Mouse (Mus musculus) T-helper 17 cell (primary cell): ENCODE measurements around the gene Sesn3.
"Not testable (repeated sequence)": the region's sequence is repeated elsewhere in the genome, so short reads cannot be mapped to it uniquely, and the experiment has no call there.

ENCODE experiments used
- in situ Hi-C, 2 experiments: fragments of 300-600 bp; cut with MboI, MseI; formaldehyde crosslinking; loops; 1 replicate in 1 of 2; 2 replicates in 1 of 2; pipeline ENCODE4 v1.15.1; 2025; ENCODE audit warnings: high pct_unique_total_duplicates in 2 of 2

Gene Sesn3

GRCm38 (mm10) chr9:14274986-14275720 is at the start of gene Sesn3:
Gene Sesn3 (plus strand): TSS chr9:14275067.
- in situ Hi-C loops = loop anchor here (5.0 to 25.0 kb wide), 4 partner anchors 378 to 1030 kb away; partner anchors contain the start of genes 4931406C07Rik (in 1 of the 2) and Taf1d (in 1 of the 2)

- in situ Hi-C loops = not testable (repeated sequence)
Measured at GRCm38 (mm10) chr9:14227086-14227485, 47.8 kb upstream of the Sesn3 start.

GRCm38 (mm10) chr9:14233702-14234373 is 41.0 kb upstream of the Sesn3 start:
- in situ Hi-C loops = no loop called here

- in situ Hi-C loops = no loop called here
Measured at GRCm38 (mm10) chr9:14235286-14235685, 39.6 kb upstream of the Sesn3 start.

- in situ Hi-C loops = loop anchor here in 1 of 2 experiments (10.0 kb wide), 1 partner anchor 264 kb away; the partner anchor contains the start of genes Cwc15 and Kdm4d
Measured at GRCm38 (mm10) chr9:14241003-14241402, 33.9 kb upstream of the Sesn3 start.

GRCm38 (mm10) chr9:14242308-14242707 is 32.6 kb upstream of the Sesn3 start:
- in situ Hi-C loops = loop anchor here in 1 of 2 experiments (10.0 kb wide), 1 partner anchor 262 kb away; the partner anchor contains the start of genes Cwc15 and Kdm4d

- in situ Hi-C loops = loop anchor here in 1 of 2 experiments (10.0 kb wide), 1 partner anchor 260 kb away; the partner anchor contains the start of genes Cwc15 and Kdm4d
Measured at GRCm38 (mm10) chr9:14244528-14244927, 30.3 kb upstream of the Sesn3 start.

- in situ Hi-C loops = loop anchor here in 1 of 2 experiments (10.0 kb wide), 1 partner anchor 260 kb away; the partner anchor contains the start of genes Cwc15 and Kdm4d
Measured at GRCm38 (mm10) chr9:14245013-14245586, 29.8 kb upstream of the Sesn3 start.

- in situ Hi-C loops = loop anchor here in 1 of 2 experiments (10.0 kb wide), 1 partner anchor 259 kb away; the partner anchor contains the start of genes Cwc15 and Kdm4d
Measured at GRCm38 (mm10) chr9:14246016-14246799, 28.7 kb upstream of the Sesn3 start.

GRCm38 (mm10) chr9:14247480-14248208 is 27.2 kb upstream of the Sesn3 start:
- in situ Hi-C loops = loop anchor here in 1 of 2 experiments (10.0 kb wide), 1 partner anchor 257 kb away; the partner anchor contains the start of genes Cwc15 and Kdm4d

GRCm38 (mm10) chr9:14248209-14248596 is 26.7 kb upstream of the Sesn3 start:
- in situ Hi-C loops = loop anchor here in 1 of 2 experiments (10.0 kb wide), 1 partner anchor 257 kb away; the partner anchor contains the start of genes Cwc15 and Kdm4d

- in situ Hi-C loops = loop anchor here in 1 of 2 experiments (25.0 kb wide), 1 partner anchor 949 kb away; no protein-coding TSS in a partner anchor
Measured at GRCm38 (mm10) chr9:14261150-14261549, 13.7 kb upstream of the Sesn3 start.

- in situ Hi-C loops = loop anchor here in 1 of 2 experiments (25.0 kb wide), 1 partner anchor 950 kb away; no protein-coding TSS in a partner anchor
Measured at GRCm38 (mm10) chr9:14262568-14262972, 12.3 kb upstream of the Sesn3 start.

GRCm38 (mm10) chr9:14266470-14266869 is 8.4 kb upstream of the Sesn3 start:
- in situ Hi-C loops = loop anchor here in 1 of 2 experiments (25.0 kb wide), 1 partner anchor 954 kb away; no protein-coding TSS in a partner anchor

GRCm38 (mm10) chr9:14268578-14268977 is 6.3 kb upstream of the Sesn3 start:
- in situ Hi-C loops = loop anchor here in 1 of 2 experiments (25.0 kb wide), 1 partner anchor 956 kb away; no protein-coding TSS in a partner anchor

- in situ Hi-C loops = loop anchor here (5.0 to 25.0 kb wide), 4 partner anchors 376 to 1032 kb away; partner anchors contain the start of genes 4931406C07Rik (in 1 of the 2) and Taf1d (in 1 of the 2)
Measured at GRCm38 (mm10) chr9:14272921-14273320, 1.9 kb upstream of the Sesn3 start.

GRCm38 (mm10) chr9:14274586-14274985 is 281 bp upstream of the Sesn3 start:
- in situ Hi-C loops = loop anchor here (5.0 to 25.0 kb wide), 4 partner anchors 377 to 1030 kb away; partner anchors contain the start of genes 4931406C07Rik (in 1 of the 2) and Taf1d (in 1 of the 2)

GRCm38 (mm10) chr9:14275792-14276480 is 1.1 kb downstream of the Sesn3 start:
- in situ Hi-C loops = loop anchor here in 1 of 2 experiments (10.0 kb wide), 2 partner anchors 381 to 1029 kb away; partner anchors contain the start of genes 4931406C07Rik and Taf1d
